In genomic region chr13:96175591-96176212, GRCm38 (mm10) we compare ENCODE assay signal across 9 mouse cellular contexts. TPM values are rescaled to one million over a fixed set of nuclear protein-coding genes. Genes with fewer than 3 reads are reported as not detected.
DNase-seq lines count a peak whose midpoint lies in the region; ATAC-seq lines count a peak whose summit lies in the region.
"Had no signal": no experiment of that assay in that cellular context is flagged by ENCODE, and none has a peak within 500 bp of the region (broad histone marks: within the 10 kb centered on the region; RNA-seq: fewer than 3 reads in every experiment).

No protein-coding gene starts in this region.

- H3K9ac ChIP-seq in embryonic facial prominence, embryonic 13.5 days = no peak overlapping the region
- no peak overlapping the region for H3K9ac ChIP-seq in kidney, embryonic 15.5 days

- peak overlapping the region; percentile 34; the same call in 1 of the 2 replicates for H3K27ac ChIP-seq in embryonic facial prominence, embryonic 13.5 days
- H3K27ac ChIP-seq in embryonic facial prominence, embryonic 10.5 days (replicated peaks) = no peak overlapping the region
- no peak overlapping the region for H3K27ac ChIP-seq in kidney, embryonic 15.5 days

- no peaks in the 10 kb centered on the region for H3K36me3 ChIP-seq in embryonic facial prominence, embryonic 13.5 days
- H3K36me3 ChIP-seq in embryonic facial prominence, embryonic 10.5 days (replicated peaks) = no peaks in the 10 kb centered on the region
- H3K36me3 ChIP-seq in kidney, embryonic 15.5 days = no peaks in the 10 kb centered on the region

- H3K4me2 ChIP-seq in embryonic facial prominence, embryonic 13.5 days = no peak overlapping the region
- no peak overlapping the region for H3K4me2 ChIP-seq in kidney, embryonic 15.5 days

- ATAC-seq in embryonic facial prominence, embryonic 13.5 days (ENCODE audit: insufficient number of reproducible peaks, insufficient read depth, low FRiP score, low TSS enrichment, low read depth) = no peak; the same call in 1 of the 2 replicates
- no peak for ATAC-seq in kidney, embryonic 15.5 days (replicated peaks; ENCODE audit: low FRiP score)

- peaks cover 3% of the 10 kb centered on the region for H3K4me1 ChIP-seq in embryonic facial prominence, embryonic 13.5 days
- H3K4me1 ChIP-seq in embryonic facial prominence, embryonic 10.5 days = no peaks in the 10 kb centered on the region
- no peaks in the 10 kb centered on the region for H3K4me1 ChIP-seq in kidney, embryonic 15.5 days

- WGBS in embryonic facial prominence, embryonic 13.5 days = 48% methylated on average over 8 of the region's 8 CpGs
- WGBS in embryonic facial prominence, embryonic 10.5 days = 86% methylated on average over 8 of the region's 8 CpGs
- 66% methylated on average over 8 of the region's 8 CpGs for WGBS in kidney, embryonic 15.5 days

- H3K4me3 ChIP-seq in embryonic facial prominence, embryonic 13.5 days = no peak overlapping the region
- H3K4me3 ChIP-seq in embryonic facial prominence, embryonic 10.5 days = no peak overlapping the region
- no peak overlapping the region for H3K4me3 ChIP-seq in kidney, embryonic 15.5 days (replicated peaks)

- no peaks in the 10 kb centered on the region for H3K27me3 ChIP-seq in embryonic facial prominence, embryonic 13.5 days
- H3K27me3 ChIP-seq in embryonic facial prominence, embryonic 10.5 days (replicated peaks; ENCODE audit: low read depth, poor library complexity, severe bottlenecking) = no peaks in the 10 kb centered on the region
- H3K27me3 ChIP-seq in kidney, embryonic 15.5 days = no peaks in the 10 kb centered on the region

- H3K9me3 ChIP-seq in embryonic facial prominence, embryonic 13.5 days = no peaks in the 10 kb centered on the region
- no peaks in the 10 kb centered on the region for H3K9me3 ChIP-seq in embryonic facial prominence, embryonic 10.5 days
- H3K9me3 ChIP-seq in kidney, embryonic 15.5 days (replicated peaks) = no peaks in the 10 kb centered on the region

- DNase-seq in embryonic facial prominence, embryonic 10.5 days (ENCODE audit: low spot score) = no peak
- peak; percentile 93 to 95 for DNase-seq in cerebellum, adult 18-20 months
- DNase-seq in gastrocnemius, postnatal 25 days = peak; percentile 44
- peak; percentile 76 to 82 for DNase-seq in layer of hippocampus, adult 8-10 months (ENCODE audit: low spot score in 2 of 2)
- DNase-seq in right cerebral cortex, adult 2 months (ENCODE audit: low spot score in 2 of 2) = peak; percentile 60 to 73
- no peak for DNase-seq in urinary bladder, adult 18-20 months (ENCODE audit: low spot score in 2 of 2)

RNA-seq across cellular contexts. Expression of gene Sv2c, which starts 43.3 kb away (rescaled TPM):
- polyA plus RNA-seq in embryonic facial prominence, embryonic 13.5 days (2015; fragmentation: Nextera tagmentation; extraction: Ambion mirVana) = 1.5 and 1.8 TPM in 2 replicates
- 0.77 and 0.87 TPM in 2 replicates for polyA plus RNA-seq in embryonic facial prominence, embryonic 10.5 days (2016; fragmentation: Nextera tagmentation; extraction: Ambion mirVana)
- under 1 TPM; 0.10 to 0.35 TPM for total RNA-seq in gastrocnemius, postnatal 25 days (2021)
- total RNA-seq in layer of hippocampus, adult 8-10 months (2022) = 10 to 100 TPM; 17.1 to 25.1 (median 20.1) TPM
- 0.90 and 1.4 TPM in 2 replicates for polyA plus RNA-seq in kidney, embryonic 15.5 days (2015; fragmentation: Nextera tagmentation; extraction: Ambion mirVana)
- total RNA-seq: common myeloid progenitor, adult 5-6 weeks had no signal

Comparison
In these comparisons a context has a peak if more than half of its experiments do, and no peak if none do; other contexts are left out.
1. DNase-seq: peak in cerebellum, adult 18-20 months (2 of 2), gastrocnemius, postnatal 25 days (single experiment), layer of hippocampus, adult 8-10 months (2 of 2) and right cerebral cortex, adult 2 months (2 of 2); none in embryonic facial prominence, embryonic 10.5 days (single experiment) and urinary bladder, adult 18-20 months (0 of 2).